Mouse (Mus musculus) testis, adult 10 weeks (tissue): ENCODE data around the gene 4933402J07Rik. TPM values are rescaled to one million over a fixed set of nuclear protein-coding genes. Genes with fewer than 3 reads are reported as not detected.

ENCODE experiments used
- polyA plus RNA-seq: library from polyadenylated mRNA; stranded (reverse); fragments of 350-450 nt; fragmentation: Illumina TruSeq; extraction: RNeasy Lipid Tissue Mini Kit (QIAGEN cat#74804); gene quantifications from one replicate; pipeline ENCODE4 v1.2.3, GENCODE M21; 2014; ENCODE audit warnings: low read depth, low replicate concordance

4933402J07Rik gene
- 210 TPM for polyA plus RNA-seq

GRCm38 (mm10) chr8:87563553-87563952 lies at the start of gene 4933402J07Rik:
4933402J07Rik (plus strand) TSS chr8:87563853.

Other genes with a start within 250 kb of the 4933402J07Rik start
- 1.2 TPM for gene Cbln1, start 91.2 kb upstream of the 4933402J07Rik start, polyA plus RNA-seq